Mouse (Mus musculus): ENCODE data around the gene Plxna2. TPM values are rescaled to one million over a fixed set of nuclear protein-coding genes. Genes with fewer than 3 reads are reported as not detected.

Gene Plxna2
- polyA plus RNA-seq, 2 experiments = 1.1 to 1.2 TPM

- Histone ChIP-seq H3K27ac (no peak overlapping the region), H3K27me3 (ENCODE audit: control insufficient read depth, insufficient read depth, low read length) (no peaks in the 10 kb centered on the region), H3K4me3 (ENCODE audit: insufficient read depth in 1 of 2, low read depth in 2 of 2, low read length in 2 of 2) (no peak overlapping the region), H3K9me3 (ENCODE audit: control insufficient read depth, low read length) (no peaks in the 10 kb centered on the region), H3K36me3 (replicated peaks; ENCODE audit: control insufficient read depth, insufficient read depth, low read depth) (no peaks in the 10 kb centered on the region), H3K4me2 (ENCODE audit: low read depth) (no peak overlapping the region), H3K4me1 (replicated peaks; ENCODE audit: control insufficient read depth in 2 of 2, insufficient read depth in 2 of 2, low read length in 1 of 2) (peaks cover 13 to 25% of the 10 kb centered on the region in 2 experiments), H3K9ac (replicated peaks) (no peak overlapping the region)
- ATAC-seq (ENCODE audit: insufficient read depth) (no peak), DNase-seq (ENCODE audit: low read depth in 3 of 3, low spot score in 3 of 3) (no peak)
- WGBS (ENCODE audit: insufficient replicate concordance) = 38% methylated on average over 3 of the region's 3 CpGs
- no peak for TF ChIP-seq EP300 (IDR thresholded peaks at IDR 0.05; ENCODE audit: low read depth)
- no peak for TF ChIP-seq CTCF (IDR thresholded peaks at IDR 0.05; ENCODE audit: low read depth)
These were observed 154.0 kb downstream of the Plxna2 start for GRCm38 (mm10) chr1:194772053-194772452.

- no peaks in the 10 kb centered on the region for H3K27me3 ChIP-seq (ENCODE audit: control insufficient read depth, insufficient read depth, low read length)
- 16% methylated on average over 3 of the region's 3 CpGs for WGBS (ENCODE audit: insufficient replicate concordance)
- H3K4me3 ChIP-seq (ENCODE audit: insufficient read depth in 1 of 2, low read depth in 2 of 2, low read length in 2 of 2) = no peak overlapping the region
- no peak overlapping the region for H3K27ac ChIP-seq
- H3K9ac ChIP-seq (replicated peaks) = no peak overlapping the region
- H3K4me1 ChIP-seq (replicated peaks; ENCODE audit: control insufficient read depth in 2 of 2, insufficient read depth in 2 of 2, low read length in 1 of 2) = peaks cover 13 to 25% of the 10 kb centered on the region in 2 experiments
- no peaks in the 10 kb centered on the region for H3K36me3 ChIP-seq (replicated peaks; ENCODE audit: control insufficient read depth, insufficient read depth, low read depth)
- DNase-seq (ENCODE audit: low read depth in 3 of 3, low spot score in 3 of 3) (peak in 1 of 3 experiments; percentile 20), ATAC-seq (ENCODE audit: insufficient read depth) (peak; percentile 61)
- TF ChIP-seq EP300 (IDR thresholded peaks at IDR 0.05; ENCODE audit: low read depth) (peak; percentile 48), CTCF (IDR thresholded peaks at IDR 0.05; ENCODE audit: low read depth) (no peak)
- H3K9me3 ChIP-seq (ENCODE audit: control insufficient read depth, low read length) = no peaks in the 10 kb centered on the region
- peak overlapping the region; percentile 37 for H3K4me2 ChIP-seq (ENCODE audit: low read depth)
These were observed 155.9 kb downstream of the Plxna2 start for GRCm38 (mm10) chr1:194773899-194774298.

GRCm38 (mm10) chr1:194774350-194774749 is 156.3 kb downstream of the Plxna2 start:
- Histone ChIP-seq H3K27me3 (ENCODE audit: control insufficient read depth, insufficient read depth, low read length) (no peaks in the 10 kb centered on the region), H3K9me3 (ENCODE audit: control insufficient read depth, low read length) (no peaks in the 10 kb centered on the region), H3K36me3 (replicated peaks; ENCODE audit: control insufficient read depth, insufficient read depth, low read depth) (no peaks in the 10 kb centered on the region), H3K4me2 (ENCODE audit: low read depth) (peak overlapping the region; percentile 37), H3K4me3 (ENCODE audit: insufficient read depth in 1 of 2, low read depth in 2 of 2, low read length in 2 of 2) (no peak overlapping the region), H3K4me1 (replicated peaks; ENCODE audit: control insufficient read depth in 2 of 2, insufficient read depth in 2 of 2, low read length in 1 of 2) (peaks cover 13 to 25% of the 10 kb centered on the region in 2 experiments), H3K9ac (replicated peaks) (no peak overlapping the region; the same call in 1 of the 2 replicates), H3K27ac (peak overlapping the region; percentile 65)
- WGBS (ENCODE audit: insufficient replicate concordance) = 23% methylated on average over 2 of the region's 2 CpGs
- ATAC-seq (ENCODE audit: insufficient read depth) (peak; percentile 89), DNase-seq (ENCODE audit: low read depth in 3 of 3, low spot score in 3 of 3) (peak in 1 of 3 experiments; percentile 19)
- TF ChIP-seq CTCF (IDR thresholded peaks at IDR 0.05; ENCODE audit: low read depth) (no peak), EP300 (IDR thresholded peaks at IDR 0.05; ENCODE audit: low read depth) (0 out of 2 replicates have a peak, but pooled peaks have one; percentile 25)

- 25% methylated on average over 1 of the region's 1 CpGs for WGBS (ENCODE audit: insufficient replicate concordance)
- DNase-seq (ENCODE audit: low read depth in 3 of 3, low spot score in 3 of 3) = peak; percentile 36 to 57 (median 39)
- peaks cover 13 to 25% of the 10 kb centered on the region in 2 experiments for H3K4me1 ChIP-seq (replicated peaks; ENCODE audit: control insufficient read depth in 2 of 2, insufficient read depth in 2 of 2, low read length in 1 of 2)
These were observed 156.7 kb downstream of the Plxna2 start for GRCm38 (mm10) chr1:194774754-194775153.

GRCm38 (mm10) chr1:194775656-194776374 is 157.8 kb downstream of the Plxna2 start:
- no peak for ATAC-seq (ENCODE audit: insufficient read depth)
- no peak overlapping the region for H3K4me2 ChIP-seq (ENCODE audit: low read depth)
- no peak overlapping the region for H3K4me3 ChIP-seq (ENCODE audit: insufficient read depth in 1 of 2, low read depth in 2 of 2, low read length in 2 of 2)
- H3K9me3 ChIP-seq (ENCODE audit: control insufficient read depth, low read length) = no peaks in the 10 kb centered on the region
- H3K27ac ChIP-seq = no peak overlapping the region
- no peak for DNase-seq (ENCODE audit: low read depth in 3 of 3, low spot score in 3 of 3)
- H3K9ac ChIP-seq (replicated peaks) = no peak overlapping the region
- no peaks in the 10 kb centered on the region for H3K27me3 ChIP-seq (ENCODE audit: control insufficient read depth, insufficient read depth, low read length)
- H3K4me1 ChIP-seq (replicated peaks; ENCODE audit: control insufficient read depth in 2 of 2, insufficient read depth in 2 of 2, low read length in 1 of 2) = peaks cover 13 to 25% of the 10 kb centered on the region in 2 experiments
- H3K36me3 ChIP-seq (replicated peaks; ENCODE audit: control insufficient read depth, insufficient read depth, low read depth) = no peaks in the 10 kb centered on the region
- TF ChIP-seq CTCF (IDR thresholded peaks at IDR 0.05; ENCODE audit: low read depth) (no peak), EP300 (IDR thresholded peaks at IDR 0.05; ENCODE audit: low read depth) (no peak)

More at GRCm38 (mm10) chr1:194774754-194775153, 156.7 kb downstream of the Plxna2 start:
- Histone ChIP-seq H3K4me2 (ENCODE audit: low read depth) (peak overlapping the region; percentile 37), H3K9me3 (ENCODE audit: control insufficient read depth, low read length) (no peaks in the 10 kb centered on the region), H3K4me3 (ENCODE audit: insufficient read depth in 1 of 2, low read depth in 2 of 2, low read length in 2 of 2) (no peak overlapping the region), H3K27me3 (ENCODE audit: control insufficient read depth, insufficient read depth, low read length) (no peaks in the 10 kb centered on the region), H3K9ac (replicated peaks) (no peak overlapping the region; the same call in 1 of the 2 replicates), H3K36me3 (replicated peaks; ENCODE audit: control insufficient read depth, insufficient read depth, low read depth) (no peaks in the 10 kb centered on the region), H3K27ac (peak overlapping the region; percentile 65)
- ATAC-seq (ENCODE audit: insufficient read depth) = peak; percentile 95
- TF ChIP-seq CTCF (IDR thresholded peaks at IDR 0.05; ENCODE audit: low read depth) (no peak), EP300 (IDR thresholded peaks at IDR 0.05; ENCODE audit: low read depth) (no peak)
